Comparison of ENCODE assay signal across 7 mouse cellular contexts in the genomic region with DNA sequence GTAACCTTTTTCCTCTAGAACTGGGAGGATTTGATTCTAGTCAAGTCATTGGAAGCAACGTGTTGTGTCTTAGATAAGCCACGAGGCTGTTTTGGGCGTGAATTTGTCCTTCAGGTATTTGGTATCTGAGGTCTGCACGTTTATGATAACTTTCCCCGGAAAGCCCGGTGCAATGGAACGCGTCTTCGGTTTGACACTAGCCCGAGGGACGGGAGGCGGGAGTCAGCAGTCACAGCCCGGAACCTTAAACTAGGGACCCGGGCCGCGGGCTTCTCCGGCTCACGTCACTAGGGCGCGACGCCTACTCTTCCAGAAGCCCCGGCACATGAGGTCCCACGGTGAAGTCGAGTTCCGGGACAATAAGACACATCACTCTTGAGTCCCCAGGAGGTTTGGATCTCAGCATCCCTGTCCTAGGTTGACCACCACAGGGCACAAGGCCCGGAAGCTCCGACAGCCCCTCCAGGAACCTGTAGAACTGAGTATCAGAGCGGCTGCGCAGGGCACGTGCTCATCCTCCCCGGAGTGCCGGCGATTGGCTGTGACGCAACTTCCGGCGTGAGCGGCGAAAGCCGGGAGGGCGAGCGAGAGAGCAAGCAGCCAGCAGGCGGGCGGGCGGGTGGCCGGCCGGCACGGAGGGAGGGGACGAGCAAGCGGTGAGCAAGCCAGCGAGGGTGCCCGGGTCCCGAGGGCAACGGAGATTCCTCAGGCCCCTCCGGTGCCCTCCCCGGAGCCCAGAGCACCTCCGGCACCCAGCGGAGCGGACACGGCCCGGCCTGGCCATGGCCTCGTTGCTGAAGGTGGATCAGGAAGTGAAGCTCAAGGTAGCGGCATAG. TPM values are rescaled to one million over a fixed set of nuclear protein-coding genes. Genes with fewer than 3 reads are reported as not detected.
A peak's percentile ranks its signal among the peaks of the same experiment; 100 is the strongest.
DNase-seq lines count a peak whose midpoint lies in the region; ATAC-seq and TF ChIP-seq lines count a peak whose summit lies in the region.

TSS of gene Psme3 (plus strand) at position 549 of the 836 bp plus-strand sequence.

- TF ChIP-seq POLR2A in kidney, adult 2 months (IDR thresholded peaks at IDR 0.05; ENCODE audit: low read depth, low read length): peak; percentile 65
- peak; percentile 79 for TF ChIP-seq POLR2A in spleen, adult 2 months (IDR thresholded peaks at IDR 0.05; ENCODE audit: low read depth, low read length)

- DNase-seq in adrenal gland, postnatal 25 days: peak; percentile 93
- peak; percentile 95 to 96 for DNase-seq in heart, adult 18-20 months
- peak; percentile 96 for DNase-seq in kidney, adult 2 months
- peak; percentile 84 to 88 for DNase-seq in spleen, adult 2 months (ENCODE audit: low read depth in 1 of 2, low spot score in 2 of 2)

- peaks cover 24% of the 10 kb centered on the region for H3K36me3 ChIP-seq in embryonic facial prominence, embryonic 12.5 days
- peaks cover 6% of the 10 kb centered on the region for H3K36me3 ChIP-seq in kidney, adult 2 months (ENCODE audit: control insufficient read depth, insufficient read depth, low read length)
- H3K36me3 ChIP-seq in limb, embryonic 12.5 days: peaks cover 34% of the 10 kb centered on the region
- H3K36me3 ChIP-seq in midbrain, embryonic 15.5 days (replicated peaks): peaks cover 21% of the 10 kb centered on the region
- peaks cover 15% of the 10 kb centered on the region for H3K36me3 ChIP-seq in spleen, adult 2 months (ENCODE audit: control insufficient read depth, insufficient read depth, low read length)

- H3K27me3 ChIP-seq in embryonic facial prominence, embryonic 12.5 days: no peaks in the 10 kb centered on the region
- no peaks in the 10 kb centered on the region for H3K27me3 ChIP-seq in kidney, adult 2 months (replicated peaks; ENCODE audit: control insufficient read depth, insufficient read depth, low read length)
- H3K27me3 ChIP-seq in limb, embryonic 12.5 days: no peaks in the 10 kb centered on the region
- H3K27me3 ChIP-seq in midbrain, embryonic 15.5 days (replicated peaks): no peaks in the 10 kb centered on the region
- H3K27me3 ChIP-seq in spleen, adult 2 months (ENCODE audit: control insufficient read depth, insufficient read depth, low read length): no peaks in the 10 kb centered on the region

- peak within 1 kb of the TSS; percentile 73 for H3K27ac ChIP-seq in embryonic facial prominence, embryonic 12.5 days
- H3K27ac ChIP-seq in kidney, adult 2 months (ENCODE audit: insufficient read depth, low read depth, low read length): peak within 1 kb of the TSS; percentile 90
- H3K27ac ChIP-seq in limb, embryonic 12.5 days: peak within 1 kb of the TSS; percentile 66
- peak within 1 kb of the TSS; percentile 85 for H3K27ac ChIP-seq in midbrain, embryonic 15.5 days
- H3K27ac ChIP-seq in spleen, adult 2 months (ENCODE audit: insufficient read depth, low read length): peak within 1 kb of the TSS; percentile 90

- H3K9me3 ChIP-seq in embryonic facial prominence, embryonic 12.5 days: no peaks in the 10 kb centered on the region
- H3K9me3 ChIP-seq in limb, embryonic 12.5 days: no peaks in the 10 kb centered on the region
- no peaks in the 10 kb centered on the region for H3K9me3 ChIP-seq in midbrain, embryonic 15.5 days

- peak within 1 kb of the TSS; percentile 92 for H3K9ac ChIP-seq in embryonic facial prominence, embryonic 12.5 days
- peak within 1 kb of the TSS; percentile 85 for H3K9ac ChIP-seq in limb, embryonic 12.5 days (replicated peaks)
- peak within 1 kb of the TSS; percentile 96 for H3K9ac ChIP-seq in midbrain, embryonic 15.5 days

- under 1% methylated on average over 61 of the region's 62 CpGs for WGBS in embryonic facial prominence, embryonic 12.5 days
- under 1% methylated on average over 62 of the region's 62 CpGs for WGBS in kidney, adult 2 months
- WGBS in limb, embryonic 12.5 days: under 1% methylated on average over 62 of the region's 62 CpGs
- WGBS in midbrain, embryonic 15.5 days: under 1% methylated on average over 54 of the region's 62 CpGs
- under 1% methylated on average over 62 of the region's 62 CpGs for WGBS in spleen, adult 2 months

- H3K4me1 ChIP-seq in embryonic facial prominence, embryonic 12.5 days: peaks cover 11% of the 10 kb centered on the region
- H3K4me1 ChIP-seq in kidney, adult 2 months (ENCODE audit: control insufficient read depth, insufficient read depth, low read length): no peaks in the 10 kb centered on the region; the same call in 1 of the 2 replicates
- peaks cover 11% of the 10 kb centered on the region for H3K4me1 ChIP-seq in limb, embryonic 12.5 days (replicated peaks)
- peaks cover 18% of the 10 kb centered on the region for H3K4me1 ChIP-seq in midbrain, embryonic 15.5 days
- H3K4me1 ChIP-seq in spleen, adult 2 months (ENCODE audit: control insufficient read depth, insufficient read depth, insufficient read length): no peaks in the 10 kb centered on the region; the same call in 1 of the 2 replicates

- H3K4me2 ChIP-seq in embryonic facial prominence, embryonic 12.5 days (replicated peaks): peak within 1 kb of the TSS; percentile 98
- H3K4me2 ChIP-seq in limb, embryonic 12.5 days: peak within 1 kb of the TSS; percentile 98
- H3K4me2 ChIP-seq in midbrain, embryonic 15.5 days: peak within 1 kb of the TSS; percentile 92

- ATAC-seq in embryonic facial prominence, embryonic 12.5 days (ENCODE audit: insufficient number of reproducible peaks, insufficient read depth, low FRiP score, low TSS enrichment): peak; percentile 87
- peak; percentile 87 for ATAC-seq in limb, embryonic 12.5 days (ENCODE audit: insufficient number of reproducible peaks, insufficient read depth, low FRiP score, low TSS enrichment, low read depth)
- peak; percentile 95 for ATAC-seq in midbrain, embryonic 15.5 days (replicated peaks)

- no peak for TF ChIP-seq CTCF in kidney, adult 2 months (conservative IDR thresholded peaks at IDR 0.05; ENCODE audit: insufficient read depth, insufficient read length, low read depth, low read length)
- TF ChIP-seq CTCF in spleen, adult 2 months (IDR thresholded peaks at IDR 0.05; ENCODE audit: extremely low read depth, insufficient read depth, insufficient read length, insufficient replicate concordance): no peak

- peak within 1 kb of the TSS; percentile 98 for H3K4me3 ChIP-seq in embryonic facial prominence, embryonic 12.5 days
- H3K4me3 ChIP-seq in kidney, adult 2 months (ENCODE audit: insufficient read depth, low read depth, low read length): peak within 1 kb of the TSS; percentile 88
- H3K4me3 ChIP-seq in limb, embryonic 12.5 days (replicated peaks): peak within 1 kb of the TSS; percentile 97
- H3K4me3 ChIP-seq in midbrain, embryonic 15.5 days: peak within 1 kb of the TSS; percentile 96
- H3K4me3 ChIP-seq in spleen, adult 2 months (ENCODE audit: extremely low read depth, insufficient read depth, insufficient read length): peak within 1 kb of the TSS; percentile 97

RNA-seq across cellular contexts. Expression of gene Psme3, which starts in this region (rescaled TPM):
- 126 and 131 TPM in 2 replicates for total RNA-seq in adrenal gland, postnatal 25 days (2021)
- 163 and 172 TPM in 2 replicates for polyA plus RNA-seq in embryonic facial prominence, embryonic 12.5 days (2016; fragmentation: Nextera tagmentation; extraction: Ambion mirVana)
- total RNA-seq in heart, adult 18-20 months (2021): 10 to 100 TPM; 65.0 to 86.3 TPM
- 61.6 and 75.5 TPM in 2 replicates for polyA plus RNA-seq in kidney, adult 2 months (2012; rRNA removed)
- polyA plus RNA-seq in limb, embryonic 12.5 days (2016; fragmentation: Nextera tagmentation; extraction: Ambion mirVana): 154 and 167 TPM in 2 replicates
- polyA plus RNA-seq in midbrain, embryonic 15.5 days (2015; fragmentation: Nextera tagmentation; extraction: Ambion mirVana): 115 and 120 TPM in 2 replicates
- 58.1 and 73.8 TPM in 2 replicates for polyA plus RNA-seq in spleen, adult 2 months (2012; rRNA removed)

Comparison
In these comparisons a context has a peak if more than half of its experiments do, and no peak if none do; other contexts are left out.
1. Peak in every context shown above with its lines: DNase-seq, ATAC-seq, H3K4me3 ChIP-seq and H3K27ac ChIP-seq.